Mouse (Mus musculus): ENCODE results near the gene Stat5a. TPM values are rescaled to one million over a fixed set of nuclear protein-coding genes. Genes with fewer than 3 reads are reported as not detected.

Stat5a gene
- polyA plus RNA-seq, 1 experiment from 2014 or later = 9.2 TPM

DNA sequence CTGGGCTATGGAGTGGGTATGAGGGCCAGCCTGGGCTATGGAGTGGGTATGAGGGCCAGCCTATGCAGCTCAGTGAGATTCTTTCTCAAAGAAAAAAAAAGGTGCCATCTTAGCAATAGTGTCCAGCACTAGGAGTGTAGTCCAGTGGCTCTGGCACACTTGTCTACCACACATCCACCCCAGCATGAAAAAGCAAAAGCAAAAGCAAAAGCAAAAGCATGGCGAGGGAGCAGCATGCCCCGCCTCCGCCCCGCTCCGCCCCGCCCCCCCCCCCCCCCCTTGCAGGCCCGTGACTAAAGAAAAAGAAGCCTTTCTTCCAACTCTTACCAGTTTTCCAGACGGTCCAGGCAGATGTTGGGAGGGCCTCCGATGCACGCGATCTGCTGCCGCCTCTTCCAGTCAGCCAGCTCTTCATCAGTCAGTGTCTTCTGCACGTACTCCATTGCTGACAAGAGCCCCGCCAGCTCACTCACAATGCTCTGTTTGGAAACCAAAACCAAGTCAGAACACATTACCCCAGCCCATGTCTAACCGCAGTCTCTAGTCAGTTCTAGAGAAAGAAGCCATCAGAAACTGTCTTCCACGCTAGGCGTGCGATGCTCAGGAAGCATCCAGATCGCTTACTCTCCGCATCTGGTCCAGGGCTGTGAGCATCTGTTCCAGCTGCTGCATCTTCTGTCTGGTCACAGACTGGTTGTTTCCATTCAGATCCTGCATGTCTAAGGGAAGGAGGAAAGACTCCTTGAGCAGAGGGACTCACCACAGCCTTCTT lies 45.6 kb downstream of the Stat5a start:
- Histone ChIP-seq H3K4me3 (ENCODE audit: low read depth, low read length) (no peak overlapping the region), H3K9ac (ENCODE audit: low read depth, low read length) (no peak overlapping the region), H3K36me3 (ENCODE audit: control insufficient read depth, insufficient read depth, low read length) (peaks cover 81% of the 10 kb centered on the region), H3K27me3 (replicated peaks; ENCODE audit: control insufficient read depth, insufficient read depth, low read length) (no peaks in the 10 kb centered on the region), H3K27ac (replicated peaks; ENCODE audit: low read depth, low read length) (no peak overlapping the region), H3K4me1 (ENCODE audit: control insufficient read depth, insufficient read depth, low read length) (no peaks in the 10 kb centered on the region), H3K4me2 (ENCODE audit: low read depth, low read length) (no peak overlapping the region), H3K9me3 (ENCODE audit: control insufficient read depth, low read length) (peaks cover 4% of the 10 kb centered on the region; the same call in 1 of the 2 replicates)
- ATAC-seq (ENCODE audit: low read depth) = no peak
- DNase-seq (ENCODE audit: low spot score) = no peak
- 75% methylated on average over 14 of the region's 20 CpGs for WGBS

GRCm38 (mm10) chr11:100905929-100906328 lies 46.8 kb downstream of the Stat5a start:
- no peak for ATAC-seq (ENCODE audit: low read depth)
- Histone ChIP-seq H3K4me2 (ENCODE audit: low read depth, low read length) (no peak overlapping the region), H3K4me1 (ENCODE audit: control insufficient read depth, insufficient read depth, low read length) (no peaks in the 10 kb centered on the region), H3K27me3 (replicated peaks; ENCODE audit: control insufficient read depth, insufficient read depth, low read length) (no peaks in the 10 kb centered on the region), H3K9ac (ENCODE audit: low read depth, low read length) (no peak overlapping the region), H3K9me3 (ENCODE audit: control insufficient read depth, low read length) (peaks cover 4% of the 10 kb centered on the region; the same call in 1 of the 2 replicates), H3K4me3 (ENCODE audit: low read depth, low read length) (no peak overlapping the region), H3K27ac (replicated peaks; ENCODE audit: low read depth, low read length) (no peak overlapping the region), H3K36me3 (ENCODE audit: control insufficient read depth, insufficient read depth, low read length) (peaks cover 76% of the 10 kb centered on the region)
- DNase-seq (ENCODE audit: low spot score) = no peak
- 79% methylated on average over 1 of the region's 1 CpGs for WGBS

DNA sequence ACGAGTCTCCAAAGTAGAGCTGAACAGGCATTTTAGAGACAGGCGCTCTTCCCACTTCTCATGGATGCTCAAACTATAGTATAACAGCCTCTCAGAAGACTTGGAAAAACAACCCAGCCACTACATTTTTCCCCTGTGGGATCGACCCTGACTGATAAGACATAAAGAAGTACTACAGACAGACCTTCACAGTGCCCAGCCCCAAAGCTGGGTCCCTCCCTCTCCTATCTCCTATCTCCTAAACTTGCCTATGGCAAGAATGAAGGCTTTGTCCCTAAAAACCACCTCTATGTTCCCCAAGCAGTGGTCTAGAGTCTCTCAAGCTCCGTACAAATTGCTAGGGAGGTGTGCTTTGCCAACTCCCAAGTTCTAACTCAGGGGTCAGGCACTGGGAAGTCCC lies 47.7 kb downstream of the Stat5a start:
- H3K27ac ChIP-seq (replicated peaks; ENCODE audit: low read depth, low read length) = no peak overlapping the region
- 90% methylated on average over 4 of the region's 4 CpGs for WGBS
- no peaks in the 10 kb centered on the region for H3K27me3 ChIP-seq (replicated peaks; ENCODE audit: control insufficient read depth, insufficient read depth, low read length)
- no peaks in the 10 kb centered on the region for H3K4me1 ChIP-seq (ENCODE audit: control insufficient read depth, insufficient read depth, low read length)
- no peak overlapping the region for H3K4me2 ChIP-seq (ENCODE audit: low read depth, low read length)
- H3K9me3 ChIP-seq (ENCODE audit: control insufficient read depth, low read length) = peaks cover 2% of the 10 kb centered on the region; the same call in 1 of the 2 replicates
- no peak for ATAC-seq (ENCODE audit: low read depth)
- H3K4me3 ChIP-seq (ENCODE audit: low read depth, low read length) = no peak overlapping the region
- no peak for DNase-seq (ENCODE audit: low spot score)
- no peak overlapping the region for H3K9ac ChIP-seq (ENCODE audit: low read depth, low read length)
- H3K36me3 ChIP-seq (ENCODE audit: control insufficient read depth, insufficient read depth, low read length) = peaks cover 70% of the 10 kb centered on the region

DNA sequence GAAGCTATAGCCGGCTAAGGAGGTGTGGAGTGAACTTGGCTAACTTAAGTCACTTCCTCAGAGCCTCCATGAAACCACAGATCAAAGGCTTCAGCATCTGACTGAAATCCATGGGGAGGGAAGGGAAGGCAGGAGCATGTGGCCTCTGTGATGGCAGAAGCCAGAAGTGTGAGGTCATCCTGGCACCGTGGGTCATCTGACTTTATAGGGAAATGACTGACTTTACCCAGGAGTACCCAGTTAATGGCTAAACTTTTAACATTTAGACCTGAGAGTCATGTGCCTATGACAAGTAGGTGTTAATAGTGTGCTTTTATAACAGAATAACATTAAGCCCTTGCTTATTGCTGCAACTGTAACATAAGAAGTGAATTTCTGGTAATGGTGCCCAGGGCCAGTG lies 49.0 kb downstream of the Stat5a start:
- Histone ChIP-seq H3K9ac (ENCODE audit: low read depth, low read length) (no peak overlapping the region), H3K9me3 (ENCODE audit: control insufficient read depth, low read length) (no peaks in the 10 kb centered on the region), H3K4me3 (ENCODE audit: low read depth, low read length) (no peak overlapping the region), H3K27ac (replicated peaks; ENCODE audit: low read depth, low read length) (no peak overlapping the region), H3K4me2 (ENCODE audit: low read depth, low read length) (no peak overlapping the region), H3K36me3 (ENCODE audit: control insufficient read depth, insufficient read depth, low read length) (peaks cover 59% of the 10 kb centered on the region), H3K27me3 (replicated peaks; ENCODE audit: control insufficient read depth, insufficient read depth, low read length) (no peaks in the 10 kb centered on the region), H3K4me1 (ENCODE audit: control insufficient read depth, insufficient read depth, low read length) (no peaks in the 10 kb centered on the region; the same call in 1 of the 2 replicates)
- 74% methylated on average over 2 of the region's 2 CpGs for WGBS
- DNase-seq (ENCODE audit: low spot score) = no peak
- ATAC-seq (ENCODE audit: low read depth) = no peak

- no peak for DNase-seq (ENCODE audit: low spot score)
- Histone ChIP-seq H3K27ac (replicated peaks; ENCODE audit: low read depth, low read length) (no peak overlapping the region), H3K36me3 (ENCODE audit: control insufficient read depth, insufficient read depth, low read length) (peaks cover 54% of the 10 kb centered on the region), H3K4me3 (ENCODE audit: low read depth, low read length) (no peak overlapping the region), H3K4me1 (ENCODE audit: control insufficient read depth, insufficient read depth, low read length) (no peaks in the 10 kb centered on the region; the same call in 1 of the 2 replicates), H3K9me3 (ENCODE audit: control insufficient read depth, low read length) (no peaks in the 10 kb centered on the region), H3K4me2 (ENCODE audit: low read depth, low read length) (no peak overlapping the region), H3K9ac (ENCODE audit: low read depth, low read length) (no peak overlapping the region), H3K27me3 (replicated peaks; ENCODE audit: control insufficient read depth, insufficient read depth, low read length) (no peaks in the 10 kb centered on the region)
- ATAC-seq (ENCODE audit: low read depth) = no peak
- WGBS = 81% methylated on average over 9 of the region's 9 CpGs
These were observed 49.4 kb downstream of the Stat5a start for GRCm38 (mm10) chr11:100908567-100908966.

GRCm38 (mm10) chr11:100912401-100913155 lies 53.4 kb downstream of the Stat5a start:
- no peak overlapping the region for H3K9ac ChIP-seq (ENCODE audit: low read depth, low read length)
- no peak overlapping the region for H3K4me2 ChIP-seq (ENCODE audit: low read depth, low read length)
- H3K27ac ChIP-seq (replicated peaks; ENCODE audit: low read depth, low read length) = no peak overlapping the region; the same call in 1 of the 2 replicates
- H3K4me1 ChIP-seq (ENCODE audit: control insufficient read depth, insufficient read depth, low read length) = no peaks in the 10 kb centered on the region; the same call in 1 of the 2 replicates
- H3K27me3 ChIP-seq (replicated peaks; ENCODE audit: control insufficient read depth, insufficient read depth, low read length) = no peaks in the 10 kb centered on the region
- no peaks in the 10 kb centered on the region; the same call in 1 of the 2 replicates for H3K9me3 ChIP-seq (ENCODE audit: control insufficient read depth, low read length)
- no peak for ATAC-seq (ENCODE audit: low read depth)
- peaks cover 31% of the 10 kb centered on the region; the same call in 1 of the 2 replicates for H3K36me3 ChIP-seq (ENCODE audit: control insufficient read depth, insufficient read depth, low read length)
- H3K4me3 ChIP-seq (ENCODE audit: low read depth, low read length) = no peak overlapping the region
- peak; percentile 13 for DNase-seq (ENCODE audit: low spot score)
- WGBS = 85% methylated on average over 17 of the region's 17 CpGs

GRCm38 (mm10) chr11:100914415-100914814 lies 55.3 kb downstream of the Stat5a start:
- ATAC-seq (ENCODE audit: low read depth) (no peak), DNase-seq (ENCODE audit: low spot score) (no peak)

DNA sequence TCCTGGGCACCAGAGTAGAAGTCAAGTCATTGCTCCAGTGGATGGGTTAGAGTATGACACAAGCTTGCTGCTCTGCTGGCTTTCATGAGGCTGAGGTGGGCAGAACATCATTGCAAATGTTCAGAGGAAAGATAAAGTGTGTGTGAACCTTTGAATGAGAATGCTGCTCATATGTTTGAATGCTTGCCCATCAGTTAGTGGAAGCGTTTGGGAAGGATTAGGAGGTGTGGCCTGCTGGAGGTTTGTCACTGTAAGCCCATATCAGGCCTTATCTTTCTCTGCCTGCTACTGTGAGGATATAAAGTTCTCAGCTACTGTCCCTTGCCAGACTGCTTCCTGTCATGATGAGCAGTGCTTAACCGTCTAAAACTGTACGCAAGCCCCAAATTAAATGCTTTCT lies 55.9 kb downstream of the Stat5a start:
- Histone ChIP-seq H3K36me3 (ENCODE audit: control insufficient read depth, insufficient read depth, low read length) (peaks cover 12% of the 10 kb centered on the region; the same call in 1 of the 2 replicates), H3K4me2 (ENCODE audit: low read depth, low read length) (no peak overlapping the region), H3K9me3 (ENCODE audit: control insufficient read depth, low read length) (no peaks in the 10 kb centered on the region; the same call in 1 of the 2 replicates), H3K27ac (replicated peaks; ENCODE audit: low read depth, low read length) (no peak overlapping the region), H3K9ac (ENCODE audit: low read depth, low read length) (no peak overlapping the region), H3K4me3 (ENCODE audit: low read depth, low read length) (no peak overlapping the region), H3K27me3 (replicated peaks; ENCODE audit: control insufficient read depth, insufficient read depth, low read length) (no peaks in the 10 kb centered on the region), H3K4me1 (ENCODE audit: control insufficient read depth, insufficient read depth, low read length) (no peaks in the 10 kb centered on the region; the same call in 1 of the 2 replicates)
- whole genome bisulfite sequencing = 91% methylated on average over 3 of the region's 3 CpGs
- ATAC-seq (ENCODE audit: low read depth) (no peak), DNase-seq (ENCODE audit: low spot score) (no peak)

More at GRCm38 (mm10) chr11:100914415-100914814, 55.3 kb downstream of the Stat5a start:
- no peak overlapping the region for H3K27ac ChIP-seq (replicated peaks; ENCODE audit: low read depth, low read length)
- no peaks in the 10 kb centered on the region; the same call in 1 of the 2 replicates for H3K4me1 ChIP-seq (ENCODE audit: control insufficient read depth, insufficient read depth, low read length)
- peaks cover 16% of the 10 kb centered on the region; the same call in 1 of the 2 replicates for H3K36me3 ChIP-seq (ENCODE audit: control insufficient read depth, insufficient read depth, low read length)
- H3K27me3 ChIP-seq (replicated peaks; ENCODE audit: control insufficient read depth, insufficient read depth, low read length) = no peaks in the 10 kb centered on the region
- H3K4me3 ChIP-seq (ENCODE audit: low read depth, low read length) = no peak overlapping the region
- H3K9ac ChIP-seq (ENCODE audit: low read depth, low read length) = no peak overlapping the region
- no peak overlapping the region for H3K4me2 ChIP-seq (ENCODE audit: low read depth, low read length)
- WGBS = 68% methylated on average over 5 of the region's 5 CpGs
- no peaks in the 10 kb centered on the region; the same call in 1 of the 2 replicates for H3K9me3 ChIP-seq (ENCODE audit: control insufficient read depth, low read length)

Data from embryonic facial prominence, embryonic 14.5 days (tissue).